In genomic region chr6:148066267-148066666, GRCm38 (mm10) we compare ENCODE assay signal across 22 mouse cellular contexts.
"Had no signal": no experiment of that assay in that cellular context is flagged by ENCODE, and none has a peak within 500 bp of the region (broad histone marks: within the 10 kb centered on the region; RNA-seq: fewer than 3 reads in every experiment).

No protein-coding gene starts in this region.

- H3K36me3 ChIP-seq: lung, embryonic 15.5 days; midbrain, embryonic 13.5 days; midbrain, embryonic 15.5 days; neural tube, embryonic 13.5 days; neural tube, embryonic 15.5 days; stomach, embryonic 15.5 days had no signal

- H3K4me1 ChIP-seq: lung, embryonic 15.5 days; megakaryocyte, embryonic 14.5 days; midbrain, embryonic 13.5 days; midbrain, embryonic 15.5 days; neural tube, embryonic 13.5 days; neural tube, embryonic 15.5 days; stomach, embryonic 15.5 days had no signal

- H3K27me3 ChIP-seq: lung, embryonic 15.5 days; megakaryocyte, embryonic 14.5 days; midbrain, embryonic 13.5 days; midbrain, embryonic 15.5 days; neural tube, embryonic 13.5 days; neural tube, embryonic 15.5 days; stomach, embryonic 15.5 days had no signal

- H3K27ac ChIP-seq: lung, embryonic 15.5 days; macrophage; midbrain, embryonic 13.5 days; midbrain, embryonic 15.5 days; neural tube, embryonic 13.5 days; neural tube, embryonic 15.5 days; stomach, embryonic 15.5 days; stomach, postnatal 0 days had no signal

- ATAC-seq: liver, postnatal 0 days; lung, postnatal 0 days; midbrain, embryonic 13.5 days; midbrain, embryonic 15.5 days had no signal

- H3K9ac ChIP-seq: liver, postnatal 0 days; lung, embryonic 15.5 days; midbrain, embryonic 13.5 days; midbrain, embryonic 15.5 days; neural tube, embryonic 13.5 days; neural tube, embryonic 15.5 days; stomach, embryonic 15.5 days had no signal

- H3K4me2 ChIP-seq: lung, embryonic 15.5 days; midbrain, embryonic 11.5 days; midbrain, embryonic 13.5 days; midbrain, embryonic 15.5 days; neural tube, embryonic 13.5 days; neural tube, embryonic 15.5 days; stomach, embryonic 15.5 days had no signal

- DNase-seq: liver, postnatal 0 days; lung, adult 2 months; lung, postnatal 14 days; lung, postnatal 36 days; retina, postnatal 1 day; right cerebral cortex, adult 18-20 months; right cerebral cortex, postnatal 25 days; right cerebral cortex, postnatal 4 days; thymus, adult 2 months; thymus, postnatal 25 days; thymus, postnatal 4 days had no signal

- H3K9me3 ChIP-seq: lung, embryonic 15.5 days; midbrain, embryonic 13.5 days; midbrain, embryonic 15.5 days; neural tube, embryonic 13.5 days; neural tube, embryonic 15.5 days; stomach, embryonic 15.5 days had no signal

- H3K4me3 ChIP-seq: lung, embryonic 15.5 days; megakaryocyte, embryonic 14.5 days; midbrain, embryonic 13.5 days; midbrain, embryonic 15.5 days; neural tube, embryonic 13.5 days; neural tube, embryonic 15.5 days; stomach, embryonic 15.5 days had no signal
